Mouse (Mus musculus): ENCODE results near the gene Gtf2a1l. TPM values are rescaled to one million over a fixed set of nuclear protein-coding genes. Genes with fewer than 3 reads are reported as not detected.

Gene Gtf2a1l
- polyA plus RNA-seq, 1 experiment from 2014 or later, result 0.12 TPM

DNA sequence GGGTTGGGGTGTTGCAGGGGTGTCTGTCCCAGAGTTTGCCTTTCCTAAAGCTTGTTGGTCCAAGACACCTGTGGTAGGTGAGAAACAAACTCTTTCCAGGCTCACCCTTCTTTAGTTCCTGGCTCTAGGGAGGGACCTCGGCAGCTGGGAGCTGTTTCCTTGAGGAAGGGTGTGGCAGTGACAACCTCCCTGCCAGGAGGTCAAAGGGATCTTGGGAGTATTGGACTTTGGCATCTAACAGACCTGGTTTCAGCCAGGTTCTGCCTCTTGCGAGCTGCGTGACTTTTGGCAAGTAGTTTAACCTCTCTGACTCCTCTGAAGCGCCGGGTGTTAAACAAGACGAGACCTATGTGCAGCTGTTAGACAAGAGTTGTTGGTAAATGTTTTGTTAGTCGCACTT is 41.3 kb upstream of the Gtf2a1l start:
- DNase-seq (ENCODE audit: low spot score), result no peak
- Histone ChIP-seq H3K4me3 (ENCODE audit: low read depth, low read length) (no peak overlapping the region), H3K9me3 (ENCODE audit: control insufficient read depth, low read length) (no peaks in the 10 kb centered on the region), H3K9ac (ENCODE audit: low read length) (no peak overlapping the region), H3K27ac (replicated peaks; ENCODE audit: low read depth, low read length) (no peak overlapping the region; the same call in 1 of the 2 replicates), H3K4me1 (ENCODE audit: control insufficient read depth, insufficient read depth, low read length) (peaks cover 11% of the 10 kb centered on the region; the same call in 1 of the 2 replicates), H3K27me3 (ENCODE audit: control insufficient read depth, insufficient read depth, low read length) (no peaks in the 10 kb centered on the region), H3K36me3 (ENCODE audit: control insufficient read depth, insufficient read depth, low read length) (no peaks in the 10 kb centered on the region), H3K4me2 (ENCODE audit: low read depth, severe bottlenecking) (no peak overlapping the region)
- ATAC-seq (ENCODE audit: insufficient number of reproducible peaks, low FRiP score, low TSS enrichment, low read depth), result no peak
- WGBS, result 78% methylated on average over 7 of the region's 7 CpGs

DNA sequence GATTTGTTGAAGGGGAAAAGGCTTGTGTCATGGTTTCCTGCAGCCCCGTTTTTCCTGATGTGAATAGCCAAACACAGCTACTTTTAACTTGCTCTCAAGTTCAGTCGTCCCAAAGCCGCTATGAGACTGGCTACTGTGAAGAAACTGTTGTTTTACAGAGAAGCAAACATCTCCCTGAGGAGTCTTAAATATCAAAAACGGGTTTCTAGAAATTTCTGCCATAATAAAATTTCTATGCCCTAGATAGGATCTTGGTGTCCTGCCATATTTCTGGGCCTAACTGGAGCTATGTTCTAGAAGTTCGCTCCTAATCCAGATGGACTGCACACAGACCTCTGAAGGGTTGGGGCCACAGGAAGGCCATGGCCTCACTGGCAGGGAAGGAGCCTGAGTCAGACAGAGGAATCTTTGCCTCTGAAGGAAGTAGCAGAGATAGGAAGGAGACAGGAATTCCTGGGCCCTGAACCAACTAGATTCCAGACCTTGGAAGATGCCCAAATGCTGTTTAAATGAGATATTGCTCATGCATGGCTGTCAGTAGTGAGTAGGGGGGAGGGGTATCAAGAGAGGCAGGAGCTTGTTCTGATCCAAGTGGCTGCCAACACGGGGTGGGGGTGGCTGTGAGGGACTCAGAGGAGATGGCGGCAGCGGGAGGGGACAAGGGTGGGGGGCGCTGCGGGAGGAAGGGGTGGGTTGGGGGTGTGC is 39.6 kb upstream of the Gtf2a1l start:
- Histone ChIP-seq H3K9me3 (ENCODE audit: control insufficient read depth, low read length) (no peaks in the 10 kb centered on the region), H3K9ac (ENCODE audit: low read length) (no peak overlapping the region), H3K4me2 (ENCODE audit: low read depth, severe bottlenecking) (no peak overlapping the region), H3K4me3 (ENCODE audit: low read depth, low read length) (no peak overlapping the region), H3K27ac (replicated peaks; ENCODE audit: low read depth, low read length) (no peak overlapping the region), H3K4me1 (ENCODE audit: control insufficient read depth, insufficient read depth, low read length) (peaks cover 11% of the 10 kb centered on the region; the same call in 1 of the 2 replicates), H3K36me3 (ENCODE audit: control insufficient read depth, insufficient read depth, low read length) (no peaks in the 10 kb centered on the region), H3K27me3 (ENCODE audit: control insufficient read depth, insufficient read depth, low read length) (no peaks in the 10 kb centered on the region)
- ATAC-seq (ENCODE audit: insufficient number of reproducible peaks, low FRiP score, low TSS enrichment, low read depth) (no peak), DNase-seq (ENCODE audit: low spot score) (no peak)
- 60% methylated on average over 10 of the region's 10 CpGs for WGBS

DNA sequence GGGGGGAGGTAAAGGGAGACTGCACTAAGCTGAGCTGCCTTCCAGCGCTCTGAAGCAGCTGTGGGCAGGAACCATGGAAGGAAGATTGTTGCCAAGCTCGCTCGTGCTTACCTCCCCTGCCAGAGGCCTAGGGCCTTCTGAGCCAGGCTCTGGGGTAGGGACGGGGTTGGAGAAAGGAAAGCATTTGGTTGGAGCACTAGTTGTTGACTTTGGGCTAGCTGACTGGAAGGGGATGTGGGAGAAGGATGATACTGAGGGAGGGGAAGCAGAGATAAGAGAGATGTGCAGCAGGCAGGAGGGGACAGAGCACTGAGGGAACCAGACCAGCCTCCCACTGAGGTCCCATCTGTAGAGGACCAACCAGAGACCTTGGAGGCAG is 39.1 kb upstream of the Gtf2a1l start:
- Histone ChIP-seq H3K27me3 (ENCODE audit: control insufficient read depth, insufficient read depth, low read length) (no peaks in the 10 kb centered on the region), H3K4me1 (ENCODE audit: control insufficient read depth, insufficient read depth, low read length) (peaks cover 11% of the 10 kb centered on the region; the same call in 1 of the 2 replicates), H3K27ac (replicated peaks; ENCODE audit: low read depth, low read length) (no peak overlapping the region), H3K4me2 (ENCODE audit: low read depth, severe bottlenecking) (no peak overlapping the region), H3K4me3 (ENCODE audit: low read depth, low read length) (no peak overlapping the region), H3K9ac (ENCODE audit: low read length) (no peak overlapping the region), H3K36me3 (ENCODE audit: control insufficient read depth, insufficient read depth, low read length) (no peaks in the 10 kb centered on the region), H3K9me3 (ENCODE audit: control insufficient read depth, low read length) (no peaks in the 10 kb centered on the region)
- DNase-seq (ENCODE audit: low spot score), result no peak
- no peak for ATAC-seq (ENCODE audit: insufficient number of reproducible peaks, low FRiP score, low TSS enrichment, low read depth)
- 45% methylated on average over 4 of the region's 4 CpGs for WGBS

DNA sequence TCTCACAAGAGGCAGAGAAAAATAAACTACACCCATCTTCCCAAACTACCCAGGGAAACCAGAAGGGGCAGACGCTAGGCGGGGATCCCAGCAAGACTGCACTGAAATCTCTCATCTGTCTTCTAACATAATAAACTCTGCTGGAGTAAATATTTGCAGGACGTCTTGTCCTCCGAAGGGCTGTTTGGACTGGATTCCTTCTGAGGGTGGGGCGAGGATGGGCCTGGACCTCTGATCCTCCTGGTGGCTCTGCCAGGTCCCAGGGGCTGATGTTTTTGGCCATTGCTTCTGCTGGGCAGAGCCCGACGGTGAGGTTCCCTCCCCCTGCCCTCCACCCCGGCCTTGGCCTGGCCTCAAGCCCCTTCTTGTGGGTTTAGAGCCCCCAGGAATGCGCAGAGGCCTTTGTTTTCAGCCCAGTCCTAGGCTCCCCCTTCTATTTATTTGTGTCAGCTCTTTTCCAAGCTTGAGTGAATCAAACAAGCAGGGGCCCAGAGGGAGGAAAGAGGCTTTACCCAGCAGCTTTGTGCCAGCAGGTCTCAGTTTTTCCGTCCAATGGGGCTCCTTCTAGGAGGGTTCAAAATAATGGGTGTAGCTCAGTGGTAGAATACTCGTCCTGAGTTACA is 38.4 kb upstream of the Gtf2a1l start:
- WGBS, result 37% methylated on average over 11 of the region's 11 CpGs
- peaks cover 11% of the 10 kb centered on the region; the same call in 1 of the 2 replicates for H3K4me1 ChIP-seq (ENCODE audit: control insufficient read depth, insufficient read depth, low read length)
- no peak overlapping the region for H3K4me3 ChIP-seq (ENCODE audit: low read depth, low read length)
- no peak overlapping the region for H3K9ac ChIP-seq (ENCODE audit: low read length)
- ATAC-seq (ENCODE audit: insufficient number of reproducible peaks, low FRiP score, low TSS enrichment, low read depth) (no peak), DNase-seq (ENCODE audit: low spot score) (no peak)
- no peaks in the 10 kb centered on the region for H3K9me3 ChIP-seq (ENCODE audit: control insufficient read depth, low read length)
- no peaks in the 10 kb centered on the region for H3K27me3 ChIP-seq (ENCODE audit: control insufficient read depth, insufficient read depth, low read length)
- no peaks in the 10 kb centered on the region for H3K36me3 ChIP-seq (ENCODE audit: control insufficient read depth, insufficient read depth, low read length)
- no peak overlapping the region for H3K27ac ChIP-seq (replicated peaks; ENCODE audit: low read depth, low read length)
- no peak overlapping the region for H3K4me2 ChIP-seq (ENCODE audit: low read depth, severe bottlenecking)

DNA sequence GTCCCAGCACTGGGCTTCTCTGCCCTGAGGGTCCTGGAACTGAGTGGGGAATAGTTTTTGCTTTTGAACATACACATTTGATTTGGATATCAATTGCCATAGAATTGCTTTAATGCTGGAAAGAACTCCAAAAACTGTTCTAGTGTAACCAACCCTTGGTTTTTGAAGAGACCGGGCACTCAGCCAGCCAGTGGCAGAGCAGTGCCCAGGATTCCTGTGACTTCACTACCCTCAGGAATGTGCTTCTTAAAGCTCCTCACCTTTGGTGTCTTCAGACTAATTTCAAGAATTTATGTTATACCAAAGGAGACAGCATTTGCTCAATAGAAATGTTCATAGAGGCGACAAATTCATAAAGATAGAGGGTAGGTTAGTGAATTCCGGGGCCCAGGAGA is 37.9 kb upstream of the Gtf2a1l start:
- ATAC-seq (ENCODE audit: insufficient number of reproducible peaks, low FRiP score, low TSS enrichment, low read depth), result no peak
- no peaks in the 10 kb centered on the region for H3K9me3 ChIP-seq (ENCODE audit: control insufficient read depth, low read length)
- H3K9ac ChIP-seq (ENCODE audit: low read length), result no peak overlapping the region
- H3K27me3 ChIP-seq (ENCODE audit: control insufficient read depth, insufficient read depth, low read length), result no peaks in the 10 kb centered on the region
- H3K4me3 ChIP-seq (ENCODE audit: low read depth, low read length), result no peak overlapping the region
- H3K27ac ChIP-seq (replicated peaks; ENCODE audit: low read depth, low read length), result no peak overlapping the region
- no peak for DNase-seq (ENCODE audit: low spot score)
- WGBS, result 90% methylated on average over 3 of the region's 3 CpGs
- H3K4me2 ChIP-seq (ENCODE audit: low read depth, severe bottlenecking), result no peak overlapping the region
- H3K4me1 ChIP-seq (ENCODE audit: control insufficient read depth, insufficient read depth, low read length), result peaks cover 11% of the 10 kb centered on the region; the same call in 1 of the 2 replicates
- no peaks in the 10 kb centered on the region for H3K36me3 ChIP-seq (ENCODE audit: control insufficient read depth, insufficient read depth, low read length)

DNA sequence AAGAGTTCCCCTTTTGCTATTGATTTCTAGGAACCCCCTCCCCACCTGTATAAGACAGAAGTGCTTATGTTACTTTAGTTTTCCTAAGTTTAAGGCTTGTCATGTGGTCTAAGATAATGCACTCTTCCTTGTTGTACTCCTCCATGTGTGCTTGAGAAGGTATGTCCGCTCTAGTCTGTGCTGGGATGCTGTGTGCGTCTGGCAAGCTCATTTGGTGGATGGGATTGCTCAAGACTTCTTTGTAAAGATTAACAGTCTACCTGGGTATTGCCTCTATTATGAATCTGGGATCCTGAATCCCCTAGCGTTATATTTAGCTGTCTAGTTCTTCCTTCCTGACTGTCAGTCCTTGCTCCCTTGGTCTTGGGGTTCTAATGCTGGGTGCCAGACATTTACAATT is 35.8 kb upstream of the Gtf2a1l start:
- Histone ChIP-seq H3K36me3 (ENCODE audit: control insufficient read depth, insufficient read depth, low read length) (peaks cover 3% of the 10 kb centered on the region), H3K9me3 (ENCODE audit: control insufficient read depth, low read length) (no peaks in the 10 kb centered on the region), H3K4me1 (ENCODE audit: control insufficient read depth, insufficient read depth, low read length) (no peaks in the 10 kb centered on the region; the same call in 1 of the 2 replicates), H3K4me3 (ENCODE audit: low read depth, low read length) (no peak overlapping the region), H3K9ac (ENCODE audit: low read length) (no peak overlapping the region), H3K27ac (replicated peaks; ENCODE audit: low read depth, low read length) (no peak overlapping the region), H3K27me3 (ENCODE audit: control insufficient read depth, insufficient read depth, low read length) (no peaks in the 10 kb centered on the region), H3K4me2 (ENCODE audit: low read depth, severe bottlenecking) (no peak overlapping the region)
- DNase-seq (ENCODE audit: low spot score) (no peak), ATAC-seq (ENCODE audit: insufficient number of reproducible peaks, low FRiP score, low TSS enrichment, low read depth) (no peak)
- 92% methylated on average over 3 of the region's 3 CpGs for WGBS

DNA sequence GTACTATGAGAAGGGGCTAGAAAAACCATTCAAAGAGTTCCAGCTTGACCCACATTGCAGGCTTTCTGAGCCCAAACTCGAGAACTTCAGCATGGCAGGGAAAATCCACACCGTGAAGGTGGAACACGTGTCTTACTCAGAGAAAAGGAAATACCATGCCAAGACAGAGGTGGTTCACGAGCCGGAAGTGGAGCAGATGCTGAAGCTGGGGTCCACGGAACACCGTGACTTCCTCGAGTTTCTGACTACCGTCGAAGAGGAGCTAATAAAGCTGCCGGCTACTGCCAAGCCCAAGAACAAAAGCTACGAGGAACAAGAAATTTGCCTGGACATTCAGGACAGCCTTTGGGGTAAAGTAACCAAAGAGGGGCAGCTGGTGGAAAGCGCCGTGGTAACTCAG is 32.4 kb upstream of the Gtf2a1l start:
- Histone ChIP-seq H3K4me1 (ENCODE audit: control insufficient read depth, insufficient read depth, low read length) (no peaks in the 10 kb centered on the region), H3K36me3 (ENCODE audit: control insufficient read depth, insufficient read depth, low read length) (peaks cover 3% of the 10 kb centered on the region), H3K27me3 (ENCODE audit: control insufficient read depth, insufficient read depth, low read length) (no peaks in the 10 kb centered on the region), H3K9ac (ENCODE audit: low read length) (no peak overlapping the region), H3K4me2 (ENCODE audit: low read depth, severe bottlenecking) (no peak overlapping the region), H3K27ac (replicated peaks; ENCODE audit: low read depth, low read length) (no peak overlapping the region), H3K9me3 (ENCODE audit: control insufficient read depth, low read length) (no peaks in the 10 kb centered on the region), H3K4me3 (ENCODE audit: low read depth, low read length) (no peak overlapping the region)
- DNase-seq (ENCODE audit: low spot score), result no peak
- ATAC-seq (ENCODE audit: insufficient number of reproducible peaks, low FRiP score, low TSS enrichment, low read depth), result no peak
- WGBS, result 86% methylated on average over 14 of the region's 14 CpGs

DNA sequence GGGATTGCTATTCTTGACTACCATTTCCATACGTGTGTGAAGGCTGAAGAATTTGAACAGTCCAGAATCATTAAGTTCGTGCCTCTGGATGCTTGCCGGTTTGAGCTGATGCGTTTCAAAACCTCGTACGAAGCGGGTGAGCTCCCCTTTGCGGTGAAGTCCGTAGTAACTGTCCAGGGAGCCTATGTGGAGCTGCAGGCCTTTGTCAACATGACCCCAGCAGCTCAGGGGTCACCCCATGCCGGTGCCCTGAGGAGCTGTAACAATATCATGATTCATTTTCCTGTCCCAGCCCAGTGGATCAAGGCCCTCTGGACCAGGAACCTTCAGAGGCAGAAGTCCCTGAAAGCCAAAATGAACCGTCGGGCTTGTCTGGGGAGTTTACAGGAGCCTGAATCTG is 31.9 kb upstream of the Gtf2a1l start:
- Histone ChIP-seq H3K9me3 (ENCODE audit: control insufficient read depth, low read length) (no peaks in the 10 kb centered on the region), H3K27me3 (ENCODE audit: control insufficient read depth, insufficient read depth, low read length) (no peaks in the 10 kb centered on the region), H3K9ac (ENCODE audit: low read length) (no peak overlapping the region), H3K4me3 (ENCODE audit: low read depth, low read length) (no peak overlapping the region), H3K4me2 (ENCODE audit: low read depth, severe bottlenecking) (no peak overlapping the region), H3K27ac (replicated peaks; ENCODE audit: low read depth, low read length) (no peak overlapping the region), H3K36me3 (ENCODE audit: control insufficient read depth, insufficient read depth, low read length) (peaks cover 3% of the 10 kb centered on the region), H3K4me1 (ENCODE audit: control insufficient read depth, insufficient read depth, low read length) (no peaks in the 10 kb centered on the region)
- no peak for DNase-seq (ENCODE audit: low spot score)
- 66% methylated on average over 12 of the region's 12 CpGs for WGBS
- ATAC-seq (ENCODE audit: insufficient number of reproducible peaks, low FRiP score, low TSS enrichment, low read depth), result no peak
